10 mouse cellular contexts compared by ENCODE assay signal in genomic region chr4:68620585-68620984, GRCm38 (mm10).
"Had no signal": no experiment of that assay in that cellular context is flagged by ENCODE, and none has a peak within 500 bp of the region (broad histone marks: within the 10 kb centered on the region; RNA-seq: fewer than 3 reads in every experiment).

No protein-coding gene starts in this region.

- H3K4me2 ChIP-seq: liver, embryonic 13.5 days; midbrain, embryonic 11.5 days had no signal

- H3K9ac ChIP-seq: liver, embryonic 13.5 days had no signal

- H3K9me3 ChIP-seq: liver, embryonic 13.5 days had no signal

- H3K36me3 ChIP-seq: liver, embryonic 13.5 days had no signal

- DNase-seq: kidney, postnatal 14 days; kidney, postnatal 4 days; liver, embryonic 13.5 days; lung, adult 2 months; lung, postnatal 14 days; lung, postnatal 4 days; midbrain, embryonic 14.5 days; thymus, adult 18-20 months; thymus, postnatal 36 days had no signal

- H3K27ac ChIP-seq: liver, embryonic 13.5 days had no signal

- H3K27me3 ChIP-seq: liver, embryonic 13.5 days had no signal

- H3K4me3 ChIP-seq: liver, embryonic 13.5 days had no signal

- H3K4me1 ChIP-seq: liver, embryonic 13.5 days had no signal
